Mouse (Mus musculus) heart, embryonic 11.5 days (tissue): ENCODE results near the gene Rnf187. TPM values are rescaled to one million over a fixed set of nuclear protein-coding genes. Genes with fewer than 3 reads are reported as not detected.

Experiments
- ATAC-seq: fragments of 200-750 bp; cut with Nextera tagmentation; replicated peaks from 2 replicates; pipeline ENCODE4 v1.8.0; 2017; ENCODE audit warnings: moderate library complexity; ENCODE audit not compliant: insufficient number of reproducible peaks, low FRiP score, low TSS enrichment
- H3K27ac ChIP-seq: fragments of 300-500 bp; sonication (generic); 2 replicates; pipeline ENCODE4 v1.5.1; 2014; ENCODE audit warnings: mild to moderate bottlenecking, low read depth, low read length
- H3K27me3 ChIP-seq: fragments of 300-500 bp; sonication (generic); 2 replicates; pipeline ENCODE4 v1.6.1; 2014; ENCODE audit warnings: mild to moderate bottlenecking, low read length, mixed read lengths; ENCODE audit not compliant: control insufficient read depth, insufficient read depth
- H3K36me3 ChIP-seq: fragments of 300-500 bp; sonication (generic); 2 replicates; pipeline ENCODE4 v1.6.1; 2014; ENCODE audit warnings: mild to moderate bottlenecking, low read length, moderate library complexity, mixed read lengths; ENCODE audit not compliant: control insufficient read depth, insufficient read depth
- H3K4me1 ChIP-seq: fragments of 300-500 bp; sonication (generic); 2 replicates; pipeline ENCODE4 v1.6.1; 2014; ENCODE audit warnings: low read length; ENCODE audit not compliant: control insufficient read depth, insufficient read depth
- H3K4me2 ChIP-seq: fragments of 300-500 bp; sonication (generic); 2 replicates; pipeline ENCODE4 v1.6.1; 2014; ENCODE audit warnings: mild to moderate bottlenecking, moderate library complexity
- H3K4me3 ChIP-seq: fragments of 300-500 bp; sonication (generic); 2 replicates; pipeline ENCODE4 v1.5.1; 2014; ENCODE audit warnings: low read depth, low read length
- H3K9ac ChIP-seq: fragments of 300-500 bp; sonication (generic); 2 replicates; pipeline ENCODE4 v1.6.1; 2014; ENCODE audit warnings: mild to moderate bottlenecking, low read depth, low read length, moderate library complexity
- H3K9me3 ChIP-seq: fragments of 300-500 bp; sonication (generic); replicated peaks from 2 replicates; pipeline ENCODE4 v1.6.1; 2016; ENCODE audit warnings: low read length; ENCODE audit not compliant: control insufficient read depth
- WGBS: fragments of 180-500 bp; shearing (Covaris S2); extraction: QIAGEN DNeasy Blood & Tissue Kit; methylation state at CpG from one replicate; pipeline ENCODE4 v1.1.7; 2014; ENCODE audit not compliant: insufficient replicate concordance; 5-methylcytosine and 5-hydroxymethylcytosine counted together
- polyA plus RNA-seq: library from polyadenylated mRNA; unstranded; fragments of >200 nt; fragmentation: Nextera tagmentation; extraction: Ambion mirVana; gene quantifications from 2 replicates; pipeline ENCODE4 v1.2.1, GENCODE M21; 2014

The Rnf187 gene
- polyA plus RNA-seq, 1 experiment from 2014 or later, result 172 TPM

- no peaks in the 10 kb centered on the region for H3K27me3 ChIP-seq
- H3K9me3 ChIP-seq, result no peaks in the 10 kb centered on the region
- H3K27ac ChIP-seq, result peak overlapping the region; percentile 30; the same call in 1 of the 2 replicates
- WGBS, result 24% methylated on average over 20 of the region's 20 CpGs
- no peaks in the 10 kb centered on the region for H3K4me1 ChIP-seq
- peak overlapping the region; percentile 21 for H3K4me3 ChIP-seq
- peak; percentile 43; the same call in 1 of the 2 replicates for ATAC-seq
- peak overlapping the region; percentile 52 for H3K9ac ChIP-seq
- peaks cover 6% of the 10 kb centered on the region; the same call in 1 of the 2 replicates for H3K36me3 ChIP-seq
- peak overlapping the region; percentile 54 for H3K4me2 ChIP-seq
Observed at GRCm38 (mm10) chr11:58927790-58928651, 10.7 kb downstream of the Rnf187 start.

DNA sequence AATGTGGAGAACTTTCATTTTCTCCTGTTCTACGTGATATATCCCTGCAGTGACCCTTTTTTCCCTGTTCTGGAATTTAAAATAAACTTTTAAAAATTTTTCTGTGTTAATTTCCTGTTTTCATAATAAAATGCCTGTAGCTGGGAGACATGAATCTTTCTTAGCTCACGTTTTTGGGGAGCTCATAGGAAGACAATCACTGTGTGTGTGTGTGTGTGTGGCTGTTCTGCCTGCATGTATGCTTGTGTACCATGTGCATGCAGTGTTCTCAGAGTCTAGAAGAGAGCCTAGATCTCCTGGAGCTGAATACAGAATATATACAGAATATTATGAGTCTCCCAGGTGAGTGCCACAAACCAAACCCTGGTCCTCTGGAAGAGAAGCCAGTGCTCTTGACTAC lies 11.7 kb downstream of the Rnf187 start:
- Histone ChIP-seq H3K27me3 (no peaks in the 10 kb centered on the region), H3K9ac (no peak overlapping the region), H3K36me3 (no peaks in the 10 kb centered on the region), H3K4me2 (no peak overlapping the region), H3K9me3 (no peaks in the 10 kb centered on the region), H3K27ac (no peak overlapping the region), H3K4me1 (no peaks in the 10 kb centered on the region), H3K4me3 (no peak overlapping the region)
- WGBS, result 75% methylated on average over 2 of the region's 2 CpGs
- ATAC-seq, result no peak

GRCm38 (mm10) chr11:58926651-58927050 lies 12.1 kb downstream of the Rnf187 start:
- no peak for ATAC-seq
- H3K4me2 ChIP-seq, result no peak overlapping the region
- H3K9me3 ChIP-seq, result no peaks in the 10 kb centered on the region
- H3K4me3 ChIP-seq, result no peak overlapping the region
- H3K27me3 ChIP-seq, result no peaks in the 10 kb centered on the region
- no peak overlapping the region for H3K9ac ChIP-seq
- H3K4me1 ChIP-seq, result no peaks in the 10 kb centered on the region
- WGBS, result 82% methylated on average over 2 of the region's 3 CpGs
- H3K36me3 ChIP-seq, result no peaks in the 10 kb centered on the region
- no peak overlapping the region for H3K27ac ChIP-seq

DNA sequence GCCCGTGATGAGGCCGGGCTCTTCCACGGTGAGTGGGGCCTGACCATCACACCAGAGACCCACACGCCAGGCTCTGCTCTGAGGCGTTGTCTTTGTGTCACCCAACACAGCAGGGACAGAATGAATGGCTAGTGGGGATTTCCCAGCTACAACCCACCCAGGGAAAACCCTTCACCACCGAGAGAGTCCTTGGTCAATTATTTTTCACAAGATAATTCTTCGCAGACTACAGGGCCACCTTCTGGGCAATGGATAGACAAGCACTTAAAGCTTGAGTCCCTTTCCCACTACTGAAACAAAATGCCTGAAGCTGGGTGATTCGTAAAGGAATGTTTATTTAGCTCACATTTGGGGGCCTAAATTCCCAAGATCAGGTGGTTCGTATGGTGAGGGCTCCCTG lies 16.3 kb downstream of the Rnf187 start:
- Histone ChIP-seq H3K27me3 (no peaks in the 10 kb centered on the region), H3K36me3 (no peaks in the 10 kb centered on the region), H3K9ac (no peak overlapping the region), H3K27ac (no peak overlapping the region), H3K4me3 (no peak overlapping the region), H3K4me2 (no peak overlapping the region), H3K4me1 (no peaks in the 10 kb centered on the region), H3K9me3 (no peaks in the 10 kb centered on the region)
- ATAC-seq, result no peak
- WGBS, result 78% methylated on average over 9 of the region's 9 CpGs

DNA sequence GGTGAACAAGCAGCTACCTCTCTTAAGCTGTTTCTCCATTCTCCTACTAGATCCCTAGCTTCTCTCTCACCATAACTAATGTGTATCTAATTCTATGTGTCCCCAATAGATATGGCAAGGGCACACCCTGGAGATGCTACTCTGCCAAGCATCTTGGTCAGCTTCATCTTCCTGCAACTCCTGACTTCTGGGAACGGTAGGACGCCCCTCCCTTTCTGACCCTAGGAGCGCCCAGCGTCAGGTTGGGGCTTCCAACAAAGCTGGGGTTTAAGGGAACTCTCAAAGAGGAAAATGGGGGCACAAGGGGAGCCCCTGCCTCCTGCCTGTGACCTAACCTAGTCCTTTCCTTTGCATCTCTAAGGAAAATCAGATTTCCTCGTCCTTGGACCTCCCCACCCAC lies 20.0 kb downstream of the Rnf187 start:
- no peak overlapping the region for H3K27ac ChIP-seq
- no peaks in the 10 kb centered on the region for H3K9me3 ChIP-seq
- no peaks in the 10 kb centered on the region; the same call in 1 of the 2 replicates for H3K27me3 ChIP-seq
- H3K4me2 ChIP-seq, result no peak overlapping the region
- H3K4me1 ChIP-seq, result no peaks in the 10 kb centered on the region
- H3K9ac ChIP-seq, result no peak overlapping the region
- no peak for ATAC-seq
- 63% methylated on average over 5 of the region's 5 CpGs for WGBS
- H3K4me3 ChIP-seq, result no peak overlapping the region
- no peaks in the 10 kb centered on the region for H3K36me3 ChIP-seq

DNA sequence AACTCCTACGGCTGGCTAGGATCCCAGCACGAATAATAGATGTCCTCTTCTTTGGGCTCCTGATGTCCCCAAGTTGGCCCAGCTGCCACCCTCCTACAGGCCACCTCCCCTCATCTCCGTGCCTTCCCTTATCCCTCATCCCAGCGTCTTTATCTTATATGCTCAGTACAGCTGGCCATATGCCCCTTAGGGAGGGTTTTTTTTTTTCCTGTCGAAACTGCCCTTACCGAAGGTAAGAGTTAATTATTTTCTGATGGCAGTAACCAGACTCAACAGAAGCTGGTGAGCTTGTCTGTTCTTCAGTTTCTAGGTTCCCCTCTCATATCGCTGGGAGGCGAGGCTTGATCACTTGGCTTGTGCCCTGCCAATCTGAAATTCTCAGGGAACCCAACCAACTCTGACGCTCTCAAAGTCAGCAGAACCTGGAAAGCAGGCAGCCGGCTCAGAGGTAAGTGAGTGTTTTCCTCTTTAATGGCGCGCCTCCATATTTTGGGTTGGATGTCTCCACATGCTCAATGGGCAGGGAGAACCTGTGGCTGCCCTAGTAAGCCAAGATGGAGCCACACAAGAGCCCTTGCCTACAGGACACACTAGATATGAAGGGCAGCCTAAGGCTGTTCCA lies 20.9 kb downstream of the Rnf187 start, which contains the start of gene Btnl10:
Gene Btnl10, plus strand, starts transcription at position 164 of the 622 bp plus-strand sequence.
- no peak within 1 kb of the TSS for H3K27ac ChIP-seq
- no peaks in the 10 kb centered on the region for H3K9me3 ChIP-seq
- no peak within 1 kb of the TSS for H3K4me2 ChIP-seq
- ATAC-seq, result no peak
- no peaks in the 10 kb centered on the region for H3K36me3 ChIP-seq
- H3K9ac ChIP-seq, result no peak within 1 kb of the TSS
- no peaks in the 10 kb centered on the region; the same call in 1 of the 2 replicates for H3K27me3 ChIP-seq
- no peak within 1 kb of the TSS for H3K4me3 ChIP-seq
- WGBS, result 74% methylated on average over 12 of the region's 12 CpGs
- no peaks in the 10 kb centered on the region for H3K4me1 ChIP-seq

GRCm38 (mm10) chr11:58916879-58917744 lies 21.6 kb downstream of the Rnf187 start:
- no peak overlapping the region for H3K4me2 ChIP-seq
- H3K4me3 ChIP-seq, result no peak overlapping the region
- H3K9ac ChIP-seq, result no peak overlapping the region
- no peak overlapping the region for H3K27ac ChIP-seq
- no peaks in the 10 kb centered on the region; the same call in 1 of the 2 replicates for H3K27me3 ChIP-seq
- H3K36me3 ChIP-seq, result no peaks in the 10 kb centered on the region
- WGBS, result 50% methylated on average over 14 of the region's 14 CpGs
- no peaks in the 10 kb centered on the region for H3K4me1 ChIP-seq
- ATAC-seq, result no peak
- H3K9me3 ChIP-seq, result no peaks in the 10 kb centered on the region

- Histone ChIP-seq H3K9ac (peak overlapping the region; percentile 71), H3K27ac (peak overlapping the region; percentile 58), H3K4me1 (no peaks in the 10 kb centered on the region), H3K9me3 (no peaks in the 10 kb centered on the region), H3K4me2 (peak overlapping the region; percentile 77), H3K36me3 (no peaks in the 10 kb centered on the region), H3K4me3 (peak overlapping the region; percentile 38), H3K27me3 (no peaks in the 10 kb centered on the region; the same call in 1 of the 2 replicates)
- ATAC-seq, result no peak
- WGBS, result 11% methylated on average over 17 of the region's 17 CpGs
Observed at GRCm38 (mm10) chr11:58914461-58915028, 24.2 kb downstream of the Rnf187 start.
